Mouse (Mus musculus) testis, adult 2 months (tissue): ENCODE measurements around the gene Zfp78. TPM values are rescaled to one million over a fixed set of nuclear protein-coding genes. Genes with fewer than 3 reads are reported as not detected.
"Not testable (repeated sequence)": the region's sequence is repeated elsewhere in the genome, so short reads cannot be mapped to it uniquely, and the experiment has no call there.

ENCODE experiments used
- H3K27ac ChIP-seq: fragments of 200-500 bp; 2 replicates; pipeline ENCODE4 v1.5.1; 2012; ENCODE audit warnings: low read depth, low read length; ENCODE audit not compliant: control insufficient read depth, insufficient read depth
- H3K27me3 ChIP-seq: fragments of 200-500 bp; 2 replicates; pipeline ENCODE4 v1.6.1; 2012; ENCODE audit warnings: mild to moderate bottlenecking, low read length, moderate library complexity; ENCODE audit not compliant: control insufficient read depth, insufficient read depth
- H3K36me3 ChIP-seq: fragments of 200-500 bp; 2 replicates; pipeline ENCODE4 v1.6.1; 2012; ENCODE audit warnings: mild to moderate bottlenecking, low read length; ENCODE audit not compliant: control insufficient read depth, insufficient read depth
- H3K4me1 ChIP-seq: fragments of 200-500 bp; 2 replicates; pipeline ENCODE4 v1.6.1; 2012; ENCODE audit warnings: low read length; ENCODE audit not compliant: control insufficient read depth, insufficient read depth
- H3K4me3 ChIP-seq: fragments of 200-500 bp; 2 replicates; pipeline ENCODE4 v1.5.1; 2012; ENCODE audit warnings: low read depth, mild to moderate bottlenecking, low read length, moderate library complexity, mixed read lengths; ENCODE audit not compliant: control insufficient read depth
- CTCF ChIP-seq: fragments of 200-500 bp; IDR thresholded peaks from 2 replicates; pipeline ENCODE4 v1.5.1; 2012; ENCODE audit warnings: low read depth, mild to moderate bottlenecking, inconsistent platforms, low read length, moderate library complexity; ENCODE audit not compliant: control insufficient read depth, insufficient read depth, insufficient replicate concordance
- POLR2A ChIP-seq: fragments of 200-500 bp; IDR thresholded peaks from 2 replicates; pipeline ENCODE4 v1.6.1; 2012; ENCODE audit warnings: low read depth, mild to moderate bottlenecking, inconsistent platforms, low read length, moderate library complexity; ENCODE audit not compliant: control insufficient read depth
- polyA plus RNA-seq: library from polyadenylated mRNA; depleted of rRNA; stranded (reverse); fragments of >200 nt; gene quantifications from 2 replicates; pipeline ENCODE4 v1.2.3, GENCODE M21; 2012

Gene Zfp78
- polyA plus RNA-seq, 1 experiment, result 2.8 TPM

DNA sequence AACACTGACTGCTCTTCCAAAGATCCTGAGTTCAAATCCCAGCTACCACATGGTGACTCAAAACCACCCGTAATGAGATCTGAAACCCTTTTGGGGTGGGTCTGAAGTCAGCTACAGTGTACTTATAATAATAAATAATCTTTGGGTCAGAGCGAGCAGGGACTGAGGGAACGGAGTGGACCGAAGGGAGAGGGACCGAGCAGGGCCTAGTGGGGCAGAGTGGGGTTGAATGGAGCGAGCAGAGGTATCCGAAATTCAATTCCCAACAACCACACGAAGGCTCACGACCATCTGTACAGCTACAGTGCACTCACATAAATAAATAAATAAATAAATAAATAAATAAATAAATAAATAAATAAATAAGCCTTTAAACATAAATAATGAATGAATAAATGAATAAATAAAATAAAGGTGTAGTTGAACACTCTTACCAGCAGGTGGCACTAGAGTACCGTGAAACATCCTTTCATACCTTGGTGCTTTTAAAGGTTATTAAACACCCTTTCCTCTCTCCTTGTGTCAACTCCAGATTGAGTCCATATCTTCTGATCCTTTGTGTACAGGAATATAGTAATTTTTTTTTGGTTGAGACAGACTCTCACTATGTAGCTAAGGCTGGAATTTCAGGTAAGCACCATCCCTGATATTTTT, 4.0 kb upstream of the Zfp78 start:
- Histone ChIP-seq H3K27me3 (no peaks in the 10 kb centered on the region), H3K4me1 (peaks cover 6% of the 10 kb centered on the region), H3K36me3 (no peaks in the 10 kb centered on the region), H3K27ac (no peak overlapping the region), H3K4me3 (no peak overlapping the region)
- no peak for TF ChIP-seq POLR2A
- no peak; the same call in 1 of the 2 replicates for TF ChIP-seq CTCF

DNA sequence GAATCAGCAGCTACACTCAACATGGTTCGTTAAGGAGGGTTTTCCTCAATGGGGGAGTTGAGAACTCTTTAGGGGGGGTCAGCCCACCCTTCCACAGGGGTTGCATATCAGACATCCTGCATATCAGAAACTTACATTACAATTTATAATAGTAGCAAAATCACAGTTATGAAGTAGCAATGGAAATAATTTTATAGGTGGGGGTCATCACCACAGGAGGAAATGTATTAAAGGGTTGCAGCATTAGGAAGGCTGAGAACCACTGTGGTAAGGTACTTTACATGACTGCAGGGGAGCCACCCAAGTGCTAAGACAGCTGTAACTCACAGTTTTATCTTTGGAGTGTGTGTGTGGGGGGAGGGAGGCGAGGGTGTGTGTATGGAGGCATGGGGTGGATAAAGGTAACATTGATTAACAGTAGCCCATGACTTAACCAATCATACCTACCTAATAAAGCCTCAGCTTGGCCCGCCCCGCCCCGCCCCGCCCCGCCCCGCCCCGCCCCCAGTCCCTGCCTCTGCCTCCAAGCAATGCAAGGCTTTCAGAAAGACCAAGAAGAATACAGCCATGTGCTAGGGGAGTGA, 2.5 kb upstream of the Zfp78 start:
- H3K4me3 ChIP-seq, result no peak overlapping the region
- H3K27me3 ChIP-seq, result no peaks in the 10 kb centered on the region
- H3K4me1 ChIP-seq, result peaks cover 6% of the 10 kb centered on the region
- H3K36me3 ChIP-seq, result no peaks in the 10 kb centered on the region
- no peak for TF ChIP-seq POLR2A
- no peak for TF ChIP-seq CTCF
- H3K27ac ChIP-seq, result no peak overlapping the region

DNA sequence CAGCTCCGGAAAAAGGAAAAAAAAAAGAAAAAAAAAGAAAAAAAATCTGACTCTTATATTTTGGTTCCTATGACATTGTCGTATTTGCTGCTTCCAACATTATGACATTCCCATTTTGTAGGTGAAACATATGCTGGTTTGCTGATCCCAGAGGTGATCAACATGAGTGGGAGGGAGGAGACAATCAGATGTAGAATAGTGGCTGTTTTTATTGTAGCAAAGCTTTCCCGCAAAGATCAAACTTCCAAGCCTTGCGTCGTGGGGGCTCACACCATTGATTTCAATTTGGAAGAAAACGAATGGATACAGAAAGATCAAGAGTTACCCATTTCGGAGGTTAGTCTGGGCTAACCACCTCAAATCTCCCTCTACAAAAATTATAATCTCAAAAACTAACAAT, 1.3 kb upstream of the Zfp78 start:
- Histone ChIP-seq H3K4me1 (peaks cover 6% of the 10 kb centered on the region), H3K27ac (peak overlapping the region; percentile 90)
- TF ChIP-seq CTCF, result no peak
- TF ChIP-seq POLR2A, result no peak

DNA sequence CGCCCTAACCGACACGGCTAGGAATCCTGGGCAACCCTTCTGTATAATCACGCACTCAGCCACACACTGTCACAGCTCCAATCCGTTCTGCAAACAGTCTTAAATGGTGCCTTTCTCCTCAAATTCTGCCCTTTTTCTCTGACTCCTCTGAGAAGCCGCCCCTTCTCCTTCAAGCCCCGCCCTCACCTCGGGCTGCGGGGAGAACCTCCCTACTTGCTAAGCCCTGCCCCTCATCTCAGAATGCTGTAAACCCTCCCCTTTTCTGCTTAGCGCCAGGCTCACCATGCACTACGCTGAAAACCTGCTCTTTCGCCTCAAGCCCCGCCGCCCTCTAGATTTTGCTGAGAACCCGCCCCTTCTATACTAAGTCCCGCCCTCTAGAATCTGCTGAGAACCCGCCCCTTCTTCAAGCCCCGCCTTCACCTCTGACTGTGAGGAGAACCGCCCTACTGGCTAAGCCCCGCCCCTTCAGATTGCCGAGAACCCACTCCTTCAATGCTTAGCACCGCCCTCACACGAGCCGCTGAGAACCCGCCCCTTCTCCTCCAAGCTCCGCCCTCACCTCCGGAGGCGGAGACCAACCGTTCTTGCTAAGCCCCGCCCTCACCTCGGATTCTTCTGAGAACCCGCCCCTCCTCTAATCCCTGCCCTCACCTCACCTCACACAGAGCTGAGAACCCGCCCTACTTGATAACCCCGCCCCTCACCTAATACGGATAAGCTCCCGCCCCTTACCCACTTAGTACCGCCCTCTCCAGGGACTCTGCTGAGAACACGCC, 623 bp upstream of the Zfp78 start:
- TF ChIP-seq POLR2A (peak; percentile 43; the same call in 1 of the 2 replicates), CTCF (no peak)
- Histone ChIP-seq H3K4me1 (peaks cover 6% of the 10 kb centered on the region), H3K36me3 (no peaks in the 10 kb centered on the region), H3K4me3 (peak overlapping the region; percentile 92), H3K27me3 (no peaks in the 10 kb centered on the region), H3K27ac (peak overlapping the region; percentile 95)

More for the DNA sequence above, 1.3 kb upstream of the Zfp78 start:
- Histone ChIP-seq H3K36me3 (no peaks in the 10 kb centered on the region), H3K27me3 (no peaks in the 10 kb centered on the region), H3K4me3 (peak overlapping the region; percentile 92)

DNA sequence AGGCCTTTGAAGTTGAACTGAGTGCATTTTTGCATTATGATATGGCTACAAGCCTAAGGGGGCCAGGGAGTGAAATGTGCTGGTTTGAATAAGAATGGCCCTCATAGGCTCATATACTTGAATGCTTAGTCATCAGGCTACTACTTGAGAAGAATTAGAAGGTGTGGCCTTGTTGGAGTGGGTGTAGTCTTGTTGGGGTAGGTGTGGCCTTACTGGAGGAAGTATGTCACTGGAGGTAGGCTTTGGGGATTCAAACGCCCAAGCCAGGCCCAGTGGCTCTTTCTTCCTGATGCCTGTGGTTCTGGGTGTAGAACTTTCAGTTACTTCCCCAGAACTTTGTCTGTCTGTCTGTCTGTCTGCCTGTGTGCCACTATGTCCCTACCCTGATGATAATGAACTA, 1.7 kb downstream of the Zfp78 start:
- Histone ChIP-seq H3K36me3 (no peaks in the 10 kb centered on the region), H3K4me1 (peaks cover 6% of the 10 kb centered on the region), H3K4me3 (no peak overlapping the region), H3K27me3 (no peaks in the 10 kb centered on the region), H3K27ac (no peak overlapping the region)
- TF ChIP-seq POLR2A (no peak), CTCF (no peak)

DNA sequence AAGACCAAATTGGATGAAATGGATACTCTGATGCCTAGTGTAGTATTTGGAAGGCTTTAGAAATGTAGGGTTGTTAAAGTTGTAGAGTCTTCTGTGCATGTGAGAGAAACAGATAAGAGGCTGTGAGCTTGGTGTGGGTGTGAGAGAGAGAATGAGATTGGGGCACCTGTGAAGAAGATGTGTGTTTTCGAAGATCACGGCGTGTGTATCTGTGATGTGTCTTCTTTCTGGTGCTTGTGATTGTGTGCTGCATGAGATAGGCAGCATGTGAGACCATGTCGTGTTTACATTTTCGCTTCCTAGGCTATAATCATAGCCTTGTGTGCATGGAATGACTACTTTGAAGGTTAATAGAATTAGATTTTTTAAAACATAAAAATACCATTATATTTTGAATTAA, 4.1 kb downstream of the Zfp78 start:
- TF ChIP-seq CTCF (no peak), POLR2A (no peak)
- Histone ChIP-seq H3K4me3 (no peak overlapping the region), H3K36me3 (no peaks in the 10 kb centered on the region), H3K27me3 (no peaks in the 10 kb centered on the region), H3K27ac (no peak overlapping the region), H3K4me1 (peaks cover 4% of the 10 kb centered on the region)

DNA sequence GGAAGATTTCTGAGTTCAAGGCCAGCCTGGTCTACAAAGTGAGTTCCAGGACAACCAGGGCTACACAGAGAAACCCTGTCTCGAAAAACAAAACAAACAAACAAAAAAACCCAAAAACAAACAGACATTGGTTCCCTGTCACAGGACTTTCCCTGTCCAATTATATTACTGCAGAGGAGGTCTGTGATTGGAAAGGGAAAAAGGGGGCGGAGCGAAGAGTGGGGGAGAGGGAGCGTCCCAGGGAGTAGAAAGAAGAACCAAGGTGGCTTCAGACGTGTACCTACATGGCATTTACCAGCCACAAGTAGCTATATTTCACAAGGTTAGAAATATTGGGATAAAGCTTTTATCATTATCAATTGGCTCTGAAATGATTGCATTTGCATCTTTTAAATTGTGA, 5.1 kb downstream of the Zfp78 start:
- H3K36me3 ChIP-seq, H3K27ac ChIP-seq, H3K4me1 ChIP-seq, H3K27me3 ChIP-seq, H3K4me3 ChIP-seq: not testable (repeated sequence)
